ENCODE assay signal across 14 mouse cellular contexts in the genomic region with DNA sequence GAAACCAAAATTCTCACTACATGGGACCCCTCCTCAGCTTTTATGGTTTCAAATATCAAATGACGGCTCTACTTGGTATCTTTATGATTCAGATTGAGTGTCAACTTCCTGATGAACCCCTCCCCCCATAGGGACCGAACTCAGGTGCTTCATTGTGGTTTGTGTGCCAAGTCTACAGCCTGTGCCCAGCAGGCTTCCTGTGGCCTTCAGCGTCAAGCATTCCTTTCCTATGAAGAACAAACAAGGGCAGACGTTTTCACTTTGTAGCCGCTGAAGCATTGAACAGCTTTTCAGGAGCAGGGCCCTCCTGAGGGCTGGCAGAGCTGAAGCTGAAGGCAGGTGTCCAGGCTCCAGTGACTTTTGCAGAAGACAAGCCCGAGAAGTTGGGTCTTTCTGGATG. TPM values are rescaled to one million over a fixed set of nuclear protein-coding genes. Genes with fewer than 3 reads are reported as not detected.
DNase-seq lines count a peak whose midpoint lies in the region; ATAC-seq lines count a peak whose summit lies in the region.
"Had no signal": no experiment of that assay in that cellular context is flagged by ENCODE, and none has a peak within 500 bp of the region (broad histone marks: within the 10 kb centered on the region; RNA-seq: fewer than 3 reads in every experiment).

No protein-coding gene starts in this region.

- H3K4me1 ChIP-seq in forebrain, embryonic 10.5 days = peaks cover 29% of the 10 kb centered on the region
- peaks cover 13% of the 10 kb centered on the region for H3K4me1 ChIP-seq in forebrain, embryonic 16.5 days (replicated peaks; ENCODE audit: control insufficient read depth, insufficient read depth, low read length)
- no peaks in the 10 kb centered on the region for H3K4me1 ChIP-seq in intestine, embryonic 16.5 days (ENCODE audit: control insufficient read depth, insufficient read depth, low read length)

- no peak overlapping the region for H3K4me2 ChIP-seq in forebrain, embryonic 16.5 days (ENCODE audit: low read length)
- no peak overlapping the region for H3K4me2 ChIP-seq in intestine, embryonic 16.5 days (ENCODE audit: low read depth, low read length)
- H3K4me2 ChIP-seq: midbrain, embryonic 13.5 days; neural tube, embryonic 15.5 days; stomach, embryonic 15.5 days had no signal

- DNase-seq in forebrain, embryonic 10.5 days (ENCODE audit: extremely low spot score, low spot score) = no peak
- DNase-seq in left cerebral cortex, postnatal 4 days = peak; percentile 33
- DNase-seq in left cerebral cortex, postnatal 14 days (ENCODE audit: low spot score in 2 of 2) = no peak
- DNase-seq in induced T-regulatory cell, adult 2 months (ENCODE audit: low read depth) = peak; percentile 53
- DNase-seq in lung, postnatal 4 days = peak; percentile 34 to 51
- DNase-seq: embryo, embryonic 11 days; heart, adult 2 months; right cerebral cortex, postnatal 14 days had no signal

- intact Hi-C loops in left cerebral cortex, postnatal 4 days (cut with DNase I) = no loop called here
- intact Hi-C loops in left cerebral cortex, postnatal 14 days (cut with DNase I) = loop anchor here (10.0 kb wide), 1 partner anchor 511 kb away; no protein-coding TSS in a partner anchor

- peaks cover 22% of the 10 kb centered on the region for H3K27me3 ChIP-seq in forebrain, embryonic 10.5 days (ENCODE audit: poor library complexity, severe bottlenecking)
- H3K27me3 ChIP-seq in forebrain, embryonic 16.5 days (replicated peaks; ENCODE audit: control insufficient read depth, insufficient read depth, low read length) = no peaks in the 10 kb centered on the region
- no peaks in the 10 kb centered on the region for H3K27me3 ChIP-seq in intestine, embryonic 16.5 days (replicated peaks; ENCODE audit: control insufficient read depth, insufficient read depth, low read length)
- H3K27me3 ChIP-seq: midbrain, embryonic 13.5 days; neural tube, embryonic 15.5 days; stomach, embryonic 15.5 days had no signal

- no peak for ATAC-seq in forebrain, embryonic 16.5 days
- no peak for ATAC-seq in intestine, embryonic 16.5 days
- ATAC-seq: midbrain, embryonic 13.5 days had no signal

- no peaks in the 10 kb centered on the region for H3K9me3 ChIP-seq in forebrain, embryonic 10.5 days
- no peaks in the 10 kb centered on the region for H3K9me3 ChIP-seq in forebrain, embryonic 16.5 days (ENCODE audit: control insufficient read depth, low read length)
- H3K9me3 ChIP-seq in intestine, embryonic 16.5 days (ENCODE audit: control insufficient read depth, low read length) = no peaks in the 10 kb centered on the region
- H3K9me3 ChIP-seq: midbrain, embryonic 13.5 days; neural tube, embryonic 15.5 days; stomach, embryonic 15.5 days had no signal

- H3K36me3 ChIP-seq in forebrain, embryonic 10.5 days (replicated peaks) = peaks cover 34% of the 10 kb centered on the region
- H3K36me3 ChIP-seq in forebrain, embryonic 16.5 days (ENCODE audit: control insufficient read depth, insufficient read depth) = peaks cover 18% of the 10 kb centered on the region
- no peaks in the 10 kb centered on the region for H3K36me3 ChIP-seq in intestine, embryonic 16.5 days (ENCODE audit: control insufficient read depth, insufficient read depth, low read length)

- 70% methylated on average over 6 of the region's 6 CpGs for WGBS in forebrain, embryonic 10.5 days
- 54% methylated on average over 6 of the region's 6 CpGs for WGBS in forebrain, embryonic 16.5 days
- 42% methylated on average over 6 of the region's 6 CpGs for WGBS in intestine, embryonic 16.5 days

- no peak overlapping the region for H3K9ac ChIP-seq in forebrain, embryonic 16.5 days (replicated peaks; ENCODE audit: low read depth, low read length)
- no peak overlapping the region for H3K9ac ChIP-seq in intestine, embryonic 16.5 days (ENCODE audit: low read depth, low read length)
- H3K9ac ChIP-seq: liver, embryonic 14.5 days; midbrain, embryonic 13.5 days; neural tube, embryonic 15.5 days; stomach, embryonic 15.5 days had no signal

- 0 out of 2 replicates have a peak overlapping the region, but pooled peaks have one; percentile 40 for H3K27ac ChIP-seq in forebrain, embryonic 10.5 days
- H3K27ac ChIP-seq in forebrain, embryonic 16.5 days (ENCODE audit: low read length) = no peak overlapping the region
- H3K27ac ChIP-seq in intestine, embryonic 16.5 days (ENCODE audit: low read length) = no peak overlapping the region
- H3K27ac ChIP-seq: liver, embryonic 14.5 days; midbrain, embryonic 13.5 days; neural tube, embryonic 15.5 days; stomach, embryonic 15.5 days had no signal

- no peak overlapping the region for H3K4me3 ChIP-seq in forebrain, embryonic 10.5 days
- no peak overlapping the region for H3K4me3 ChIP-seq in forebrain, embryonic 16.5 days (replicated peaks; ENCODE audit: low read length)
- H3K4me3 ChIP-seq in intestine, embryonic 16.5 days (ENCODE audit: low read length) = no peak overlapping the region
- H3K4me3 ChIP-seq: heart, adult 2 months; midbrain, embryonic 13.5 days; neural tube, embryonic 15.5 days; stomach, embryonic 15.5 days had no signal

RNA-seq across cellular contexts. Expression of gene Mrps23, which starts 9.6 kb away (rescaled TPM):
- polyA plus RNA-seq in forebrain, embryonic 10.5 days (2016; fragmentation: Nextera tagmentation; extraction: Ambion mirVana) = 65.5 and 72.6 TPM in 2 replicates
- polyA plus RNA-seq in forebrain, embryonic 16.5 days (2015; fragmentation: Nextera tagmentation; extraction: Ambion mirVana) = 64.9 and 68.8 TPM in 2 replicates
- 10 to 100 TPM; 55.2 to 65.1 TPM for total RNA-seq in left cerebral cortex, postnatal 4 days (2021)
- total RNA-seq in left cerebral cortex, postnatal 14 days (2021) = 10 to 100 TPM; 68.6 to 75.4 TPM
- polyA plus RNA-seq in intestine, embryonic 16.5 days (2015; fragmentation: Nextera tagmentation; extraction: Ambion mirVana) = 56.3 and 63.9 TPM in 2 replicates

Comparison
In these comparisons a context has a peak if more than half of its experiments do, and no peak if none do; other contexts are left out.
1. DNase-seq: peak in left cerebral cortex, postnatal 4 days (single experiment), induced T-regulatory cell, adult 2 months (single experiment) and lung, postnatal 4 days (2 of 2); none in forebrain, embryonic 10.5 days (single experiment) and left cerebral cortex, postnatal 14 days (0 of 2).